Mouse (Mus musculus) layer of hippocampus, adult 11-12 months (tissue): ENCODE measurements around the gene Sox9.
A peak's percentile ranks its signal among the peaks of the same experiment; 100 is the strongest.

ENCODE experiments used
- DNase-seq: peaks from one replicate; pipeline ENCODE4 v3.0.0; 2022; ENCODE audit warnings: low spot score

The Sox9 gene

GRCm38 (mm10) chr11:112781994-112782356, at the start of gene Sox9:
Sox9 (plus strand) TSS chr11:112782224.
- DNase-seq: peak; percentile 81

- DNase-seq: peak; percentile 31
These were observed 49.6 kb upstream of the Sox9 start for GRCm38 (mm10) chr11:112732401-112732800.

DNA sequence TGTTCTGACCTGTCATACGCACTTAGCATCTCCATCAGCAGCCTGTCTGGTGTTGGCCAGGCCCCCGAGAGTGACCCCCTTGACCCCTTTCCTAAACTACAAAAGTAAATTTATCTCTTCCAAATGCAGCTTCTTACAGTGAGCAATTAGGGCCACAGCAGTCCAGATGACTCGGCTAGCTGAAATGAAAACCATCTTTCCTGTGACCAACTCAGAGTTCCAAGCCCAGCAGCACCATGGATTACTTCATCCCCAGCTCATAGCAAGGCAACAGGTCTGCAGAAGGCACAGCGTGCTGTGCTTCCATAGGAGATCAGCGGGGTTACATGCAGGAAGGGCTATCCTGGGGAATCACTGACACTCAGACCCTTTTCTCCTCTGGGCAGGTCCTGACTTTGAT, 45.0 kb upstream of the Sox9 start:
- no peak for DNase-seq

GRCm38 (mm10) chr11:112739681-112740080, 42.3 kb upstream of the Sox9 start:
- no peak for DNase-seq

- no peak for DNase-seq
These were observed 25.5 kb upstream of the Sox9 start for GRCm38 (mm10) chr11:112756516-112756915.

DNA sequence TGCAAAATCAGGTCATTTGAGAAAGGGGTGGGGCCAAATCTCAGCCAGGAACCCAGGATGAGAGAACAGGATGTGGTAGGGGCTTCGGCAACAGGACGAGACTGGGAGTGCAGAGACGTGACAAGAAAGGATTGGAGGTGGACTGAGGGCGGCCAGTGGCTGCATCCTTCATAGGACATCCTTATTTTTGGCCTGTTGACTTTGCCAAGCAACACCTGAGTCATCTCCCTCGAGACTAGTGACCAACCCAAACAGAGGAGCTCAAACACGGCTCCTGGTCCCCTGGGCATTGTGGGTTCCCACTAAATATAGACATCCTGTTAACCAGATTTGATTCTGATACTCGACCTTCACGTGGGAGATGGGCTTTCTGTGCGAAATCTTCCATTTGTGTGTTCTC, 24.0 kb upstream of the Sox9 start:
- DNase-seq: no peak

DNA sequence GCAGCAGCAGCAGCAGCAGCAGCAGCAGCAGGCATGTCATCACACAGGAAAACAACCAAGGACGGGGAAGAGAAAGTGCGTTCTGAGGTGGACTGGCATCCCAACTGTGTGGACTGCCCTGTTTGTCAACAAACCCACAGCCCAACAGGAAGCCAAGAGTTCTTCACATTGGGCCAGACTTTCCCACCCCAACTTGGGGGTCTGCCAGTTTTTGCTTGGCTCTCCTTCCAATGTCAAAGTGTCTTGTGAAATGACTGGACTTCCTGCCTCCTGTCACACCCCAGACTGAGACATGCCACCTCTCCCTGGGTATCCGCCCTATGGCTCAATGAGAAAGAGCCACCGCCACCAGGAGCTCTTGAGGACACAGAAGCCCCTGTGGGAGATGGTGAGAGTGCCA, 15.1 kb upstream of the Sox9 start:
- DNase-seq: no peak

DNA sequence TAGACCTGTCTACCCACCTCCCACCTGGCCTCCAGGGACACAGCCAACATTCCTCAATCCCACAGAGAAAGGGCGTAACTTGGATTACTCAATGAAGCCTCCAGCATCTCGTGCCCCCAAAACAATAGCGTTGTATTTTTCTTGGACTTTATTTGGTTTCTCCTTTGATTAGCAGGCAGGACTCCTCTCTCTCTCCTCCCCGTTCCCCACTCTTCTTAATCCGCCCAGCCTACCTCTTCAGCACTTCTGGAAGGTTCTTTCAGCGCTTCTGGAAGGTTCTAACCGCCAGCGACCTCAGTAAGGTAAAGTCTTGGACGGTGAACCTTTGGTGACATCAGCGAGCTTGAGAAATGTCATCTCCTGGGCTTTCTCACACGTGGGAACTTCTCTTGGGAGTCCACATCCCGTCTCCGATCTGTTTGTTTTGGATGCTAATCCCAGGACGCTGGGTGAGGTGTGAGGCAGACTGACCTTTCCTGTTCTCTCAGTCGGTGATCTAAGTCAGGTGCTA, 14.4 kb upstream of the Sox9 start:
- no peak for DNase-seq

GRCm38 (mm10) chr11:112772791-112773355, 9.2 kb upstream of the Sox9 start:
- DNase-seq: no peak

- DNase-seq: peak; percentile 35
These were observed 2.3 kb upstream of the Sox9 start for GRCm38 (mm10) chr11:112779762-112780161.

DNA sequence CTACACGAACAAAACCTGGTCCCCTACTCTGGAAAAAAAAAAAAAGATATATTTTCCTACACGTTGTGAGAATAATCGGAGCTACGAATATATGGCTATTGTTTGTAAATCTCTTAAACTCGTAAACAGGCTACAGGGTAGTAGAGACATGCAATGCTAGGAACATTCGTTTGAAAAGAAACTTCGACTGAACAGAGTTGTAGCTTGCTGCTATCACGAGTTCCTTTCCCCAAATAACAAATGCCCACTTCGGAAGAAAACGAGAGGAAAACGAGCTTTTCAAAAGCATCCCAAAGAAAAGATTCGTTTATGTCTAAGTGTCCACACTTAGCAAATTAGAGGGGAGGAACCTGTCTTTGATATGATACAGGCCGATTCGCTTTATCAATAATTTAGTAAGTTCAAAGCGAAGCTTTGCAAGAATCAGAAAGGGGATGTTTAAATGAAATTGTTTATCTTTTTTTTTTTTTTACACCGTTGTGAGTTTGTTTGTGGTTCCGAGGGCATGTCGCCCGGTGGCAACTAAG, 1.6 kb upstream of the Sox9 start:
- DNase-seq: no peak

GRCm38 (mm10) chr11:112781035-112781911, 751 bp upstream of the Sox9 start:
- peak; percentile 74 for DNase-seq

DNA sequence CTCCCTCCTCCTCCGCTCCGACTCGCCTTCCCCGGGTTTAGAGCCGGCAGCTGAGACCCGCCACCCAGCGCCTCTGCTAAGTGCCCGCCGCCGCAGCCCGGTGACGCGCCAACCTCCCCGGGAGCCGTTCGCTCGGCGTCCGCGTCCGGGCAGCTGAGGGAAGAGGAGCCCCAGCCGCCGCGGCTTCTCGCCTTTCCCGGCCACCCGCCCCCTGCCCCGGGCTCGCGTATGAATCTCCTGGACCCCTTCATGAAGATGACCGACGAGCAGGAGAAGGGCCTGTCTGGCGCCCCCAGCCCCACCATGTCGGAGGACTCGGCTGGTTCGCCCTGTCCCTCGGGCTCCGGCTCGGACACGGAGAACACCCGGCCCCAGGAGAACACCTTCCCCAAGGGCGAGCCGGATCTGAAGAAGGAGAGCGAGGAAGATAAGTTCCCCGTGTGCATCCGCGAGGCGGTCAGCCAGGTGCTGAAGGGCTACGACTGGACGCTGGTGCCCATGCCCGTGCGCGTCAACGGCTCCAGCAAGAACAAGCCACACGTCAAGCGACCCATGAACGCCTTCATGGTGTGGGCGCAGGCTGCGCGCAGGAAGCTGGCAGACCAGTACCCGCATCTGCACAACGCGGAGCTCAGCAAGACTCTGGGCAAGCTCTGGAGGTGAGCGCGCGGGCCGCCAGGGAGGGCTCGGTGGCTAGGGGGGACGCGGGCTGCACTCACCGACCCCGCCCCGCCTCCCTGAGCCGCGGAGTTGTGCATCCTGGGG, 515 bp downstream of the Sox9 start:
- DNase-seq: no peak

GRCm38 (mm10) chr11:112783401-112784346, 1.6 kb downstream of the Sox9 start:
- no peak for DNase-seq

DNA sequence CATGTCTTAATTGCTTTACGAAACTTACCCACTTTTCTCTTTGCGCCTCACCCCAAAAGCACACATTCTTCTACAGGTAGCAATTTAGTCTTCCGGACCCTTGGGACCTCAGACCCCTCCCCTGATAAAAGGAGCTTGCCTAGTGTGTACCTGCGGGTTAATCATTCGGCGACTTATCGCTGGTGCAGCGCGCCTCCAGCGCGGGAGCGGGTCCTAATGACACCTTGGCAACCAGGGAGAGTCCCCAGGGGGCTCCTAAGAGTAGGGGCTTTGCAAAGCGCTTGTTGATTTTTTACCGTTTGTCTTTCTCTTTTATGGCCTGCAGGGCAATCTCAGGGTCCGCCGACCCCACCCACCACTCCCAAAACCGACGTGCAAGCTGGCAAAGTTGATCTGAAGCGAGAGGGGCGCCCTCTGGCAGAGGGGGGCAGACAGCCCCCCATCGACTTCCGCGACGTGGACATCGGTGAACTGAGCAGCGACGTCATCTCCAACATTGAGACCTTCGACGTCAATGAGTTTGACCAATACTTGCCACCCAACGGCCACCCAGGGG, 2.4 kb downstream of the Sox9 start:
- no peak for DNase-seq

- no peak for DNase-seq
These were observed 2.9 kb downstream of the Sox9 start for GRCm38 (mm10) chr11:112784903-112785381.

DNA sequence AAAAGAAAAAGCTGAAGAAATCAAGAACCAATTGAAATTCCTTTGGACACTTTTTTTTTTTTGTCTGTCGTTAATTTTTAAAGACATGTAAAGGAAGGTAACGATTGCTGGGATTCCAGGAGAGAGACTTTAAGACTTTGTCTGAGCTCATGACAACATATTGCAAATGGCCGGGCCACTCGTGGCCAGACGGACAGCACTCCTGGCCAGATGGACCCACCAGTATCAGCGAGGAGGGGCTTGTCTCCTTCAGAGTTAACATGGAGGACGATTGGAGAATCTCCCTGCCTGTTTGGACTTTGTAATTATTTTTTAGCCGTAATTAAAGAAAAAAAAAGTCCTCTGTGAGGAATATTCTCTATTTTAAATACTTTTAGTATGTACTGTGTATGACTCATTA, 3.6 kb downstream of the Sox9 start:
- no peak for DNase-seq

- DNase-seq: no peak
These were observed 4.4 kb downstream of the Sox9 start for GRCm38 (mm10) chr11:112786427-112786826.

- no peak for DNase-seq
These were observed 6.3 kb downstream of the Sox9 start for GRCm38 (mm10) chr11:112788296-112788695.

- no peak for DNase-seq
These were observed 14.4 kb downstream of the Sox9 start for GRCm38 (mm10) chr11:112796379-112796778.

DNA sequence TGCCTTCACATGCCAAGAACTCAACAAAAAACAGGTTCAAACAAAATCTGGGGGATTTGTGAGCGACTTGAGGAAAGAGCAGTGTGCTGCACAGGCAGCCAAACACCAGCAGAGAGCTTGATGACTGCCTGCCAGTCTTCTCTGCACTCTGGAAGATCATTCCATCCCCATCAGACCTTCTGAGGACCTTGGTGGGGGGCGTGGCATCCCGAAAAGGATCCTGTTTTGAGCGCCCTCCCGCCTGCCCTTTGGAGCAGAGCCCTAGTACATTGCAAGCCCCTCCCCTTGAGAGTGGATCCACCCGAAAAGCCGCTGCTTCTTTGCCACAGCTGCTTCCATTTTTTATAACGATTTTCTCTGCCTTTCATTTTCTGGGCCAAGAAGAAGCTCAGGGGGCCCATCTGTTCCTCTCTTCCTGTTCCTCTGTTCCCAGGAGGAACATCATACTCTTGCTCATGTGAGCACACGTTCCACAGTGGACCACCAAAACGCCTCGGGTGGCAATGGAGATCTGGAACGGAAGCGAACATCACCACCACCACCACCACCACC, 16.9 kb downstream of the Sox9 start:
- peak; percentile 21 for DNase-seq
